Mouse (Mus musculus) CD4-positive, CD25-positive, alpha-beta regulatory T cell, adult 2 months (primary cell): Measurements from ENCODE around the gene Sardh.
A peak's percentile ranks its signal among the peaks of the same experiment; 100 is the strongest.

ENCODE experiments used
- DNase-seq: peaks from one replicate; pipeline ENCODE4 v3.0.0-alpha.2; 2012; ENCODE audit warnings: low read depth, low spot score

Gene Sardh

GRCm38 (mm10) chr2:27166999-27167398 is 81.1 kb downstream of the Sardh start:
- no peak for DNase-seq

DNA sequence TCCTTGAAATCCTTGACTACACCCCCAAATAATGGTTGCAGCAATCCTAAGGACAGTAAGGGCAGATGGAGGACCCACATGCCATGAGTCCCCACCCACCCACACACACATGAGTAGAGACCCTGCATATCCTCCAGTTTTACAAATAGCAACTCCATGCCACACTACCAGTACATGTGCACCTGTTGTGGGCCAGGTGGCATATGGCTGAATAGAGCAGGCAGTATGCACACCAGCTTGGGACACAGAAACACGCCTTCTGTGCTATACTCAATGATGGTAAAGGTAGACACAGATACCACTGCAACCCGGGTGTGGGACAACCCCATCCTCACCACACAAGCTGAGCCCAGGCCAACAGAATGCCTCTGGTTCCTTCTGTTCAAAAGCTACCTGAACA is 82.1 kb downstream of the Sardh start:
- DNase-seq, result no peak

DNA sequence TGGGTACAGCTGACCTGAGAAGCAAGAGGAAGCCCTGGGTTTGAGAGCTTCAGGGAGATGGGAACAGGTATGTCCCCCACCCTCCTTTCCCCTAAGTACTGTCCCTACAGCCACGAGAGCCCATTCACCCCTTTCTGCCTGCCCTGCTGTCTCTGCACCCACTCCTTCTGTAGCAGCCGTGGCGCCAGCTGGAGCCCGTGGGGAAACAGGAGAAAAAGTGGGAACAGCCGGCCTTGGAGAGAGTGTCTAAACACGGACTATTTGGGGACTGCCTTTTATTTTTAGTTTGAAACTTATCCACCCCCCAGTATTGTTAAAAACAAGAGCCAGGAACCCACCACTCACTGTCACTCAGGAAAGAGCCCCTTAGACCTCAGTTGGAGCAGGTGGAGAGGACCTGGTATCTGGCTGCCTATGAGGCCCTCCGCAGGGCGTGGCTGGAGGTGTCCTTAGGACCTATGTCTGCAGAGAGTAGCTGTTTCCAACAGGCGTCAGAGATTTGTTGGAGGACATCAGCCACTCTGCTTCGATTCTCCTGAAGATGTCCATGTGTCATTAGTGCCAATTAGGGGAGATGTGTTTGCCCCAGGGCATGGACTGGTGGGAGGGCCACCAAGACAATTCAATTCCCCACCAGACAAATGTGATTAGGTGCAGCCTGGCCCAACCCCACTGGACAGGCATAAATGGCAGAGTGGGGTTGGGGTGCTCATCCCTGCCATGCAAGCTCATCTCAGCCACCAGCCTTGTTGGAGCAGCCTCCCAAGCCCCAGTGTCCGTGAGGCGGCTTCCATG is 83.1 kb downstream of the Sardh start, which contains the start of gene Dbh:
Gene Dbh, plus strand, starts transcription at position 438 of the 795 bp plus-strand sequence.
- DNase-seq, result no peak

GRCm38 (mm10) chr2:27163851-27164250 is 84.3 kb downstream of the Sardh start:
- no peak for DNase-seq

DNA sequence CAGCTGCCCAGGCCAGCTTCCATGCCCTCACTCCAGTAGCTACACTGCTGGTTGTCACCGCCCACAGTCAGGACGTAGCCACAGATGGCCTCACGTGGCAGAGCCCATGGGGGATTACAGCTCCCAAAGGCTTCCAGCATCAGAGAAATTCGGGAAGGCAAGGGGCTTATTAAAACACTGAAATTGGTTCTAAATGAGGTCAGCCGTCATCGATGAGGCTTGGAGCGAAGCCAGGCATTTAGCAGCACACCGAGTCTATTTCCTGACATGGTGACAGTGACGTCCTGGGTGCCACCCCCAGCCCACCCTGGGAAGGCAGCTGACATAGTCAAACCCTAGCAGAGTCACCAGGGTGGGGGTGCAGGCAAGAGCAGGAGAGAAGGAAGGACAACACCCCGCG is 85.5 kb downstream of the Sardh start:
- DNase-seq, result no peak

- no peak for DNase-seq
These were observed 86.6 kb downstream of the Sardh start for GRCm38 (mm10) chr2:27161526-27161925.

DNA sequence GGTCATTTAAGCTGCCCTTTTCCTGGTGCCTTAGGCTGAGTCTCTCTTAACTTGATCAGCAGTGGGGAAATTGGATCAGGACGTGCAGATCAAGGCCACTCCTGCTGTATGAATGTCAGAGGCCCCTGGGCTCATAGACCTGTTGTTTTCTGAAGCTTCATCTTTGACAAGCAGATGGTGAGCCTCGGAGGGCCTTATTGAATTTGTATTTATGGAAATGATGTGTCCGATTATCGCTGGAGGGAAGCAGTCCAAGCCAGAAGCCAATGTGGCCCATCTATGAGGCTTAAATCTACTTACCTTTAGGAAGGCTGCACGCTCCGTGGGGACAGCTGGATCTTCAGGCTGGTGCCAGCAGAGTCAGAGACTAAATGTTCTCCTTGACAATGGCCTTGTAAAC is 91.5 kb downstream of the Sardh start:
- DNase-seq, result no peak

GRCm38 (mm10) chr2:27154466-27155185 is 93.5 kb downstream of the Sardh start:
- no peak for DNase-seq

DNA sequence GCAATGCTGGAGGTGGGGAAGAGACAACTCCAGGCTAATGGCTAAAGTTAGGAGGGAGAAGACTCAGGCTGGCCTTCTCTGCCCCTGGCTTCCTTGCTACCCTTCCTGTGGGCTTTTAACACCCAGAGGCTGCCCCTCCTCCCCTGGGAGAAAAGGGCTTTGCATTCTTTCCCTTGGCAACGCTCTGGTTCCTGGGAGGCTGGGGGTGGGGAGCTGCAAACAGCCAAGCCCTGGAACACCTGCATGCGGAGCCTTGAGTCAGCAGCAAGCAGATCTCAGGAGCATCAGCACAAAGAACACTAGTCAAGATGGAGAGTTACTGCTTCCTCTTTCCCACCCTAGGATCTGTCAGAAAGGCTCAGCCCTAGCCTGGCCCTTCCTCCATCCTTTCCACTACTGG is 98.7 kb downstream of the Sardh start:
- DNase-seq, result no peak

DNA sequence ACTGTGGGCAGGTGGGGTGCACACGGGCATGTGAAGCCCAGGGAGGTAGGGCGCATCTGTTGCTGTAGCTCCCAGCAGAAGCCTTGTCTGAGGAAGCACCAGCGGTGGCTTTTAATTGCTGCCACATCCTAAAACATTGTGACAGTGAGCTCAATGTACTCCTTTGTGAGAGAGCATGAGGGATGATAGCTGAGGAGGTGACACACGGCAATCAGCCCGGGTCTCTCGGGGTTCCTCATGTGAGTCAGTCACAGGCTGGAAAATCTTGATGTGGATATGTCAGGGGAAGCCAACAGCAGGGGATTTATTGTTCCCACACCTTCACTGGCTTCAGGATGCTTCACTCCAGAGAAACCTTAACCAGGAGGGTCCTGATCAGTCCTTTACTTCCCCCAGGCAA is 101.3 kb downstream of the Sardh start:
- DNase-seq, result no peak

- no peak for DNase-seq
These were observed 103.2 kb downstream of the Sardh start for GRCm38 (mm10) chr2:27144957-27145356.

- DNase-seq, result peak; percentile 70
These were observed 106.0 kb downstream of the Sardh start, which contains the start of gene Fam163b for GRCm38 (mm10) chr2:27141950-27142693. Fam163b (minus strand) TSS chr2:27142491.
